Mouse (Mus musculus): Measurements from ENCODE around the gene Dkk2.

The Dkk2 gene

GRCm38 (mm10) chr3:132125227-132125740 lies 40.2 kb downstream of the Dkk2 start:
- DNase-seq: no peak

- no peak for DNase-seq
These were observed 44.7 kb downstream of the Dkk2 start for GRCm38 (mm10) chr3:132129730-132130274.

GRCm38 (mm10) chr3:132130781-132131180 lies 45.7 kb downstream of the Dkk2 start:
- no peak for DNase-seq

- no peak for DNase-seq
These were observed 46.8 kb downstream of the Dkk2 start for GRCm38 (mm10) chr3:132131939-132132338.

- no peak for DNase-seq
These were observed 49.4 kb downstream of the Dkk2 start for GRCm38 (mm10) chr3:132134502-132134901.

- DNase-seq: no peak
These were observed 52.8 kb downstream of the Dkk2 start for GRCm38 (mm10) chr3:132137802-132138378.

- DNase-seq: no peak
These were observed 55.9 kb downstream of the Dkk2 start for GRCm38 (mm10) chr3:132141031-132141430.

- no peak for DNase-seq
These were observed 64.4 kb downstream of the Dkk2 start for GRCm38 (mm10) chr3:132149446-132150025.

- no peak for DNase-seq
These were observed 73.7 kb downstream of the Dkk2 start for GRCm38 (mm10) chr3:132158817-132159216.

GRCm38 (mm10) chr3:132168911-132169310 lies 83.8 kb downstream of the Dkk2 start:
- DNase-seq: no peak

- no peak for DNase-seq
These were observed 101.9 kb downstream of the Dkk2 start for GRCm38 (mm10) chr3:132186888-132187552.

GRCm38 (mm10) chr3:132201950-132202349 lies 116.9 kb downstream of the Dkk2 start:
- DNase-seq: no peak

- DNase-seq: no peak
These were observed 117.6 kb downstream of the Dkk2 start for GRCm38 (mm10) chr3:132202665-132203064.

- no peak for DNase-seq
These were observed 122.4 kb downstream of the Dkk2 start for GRCm38 (mm10) chr3:132207469-132207868.

GRCm38 (mm10) chr3:132211260-132211659 lies 126.2 kb downstream of the Dkk2 start:
- no peak for DNase-seq

- no peak for DNase-seq
These were observed 134.9 kb downstream of the Dkk2 start for GRCm38 (mm10) chr3:132219977-132220487.

- no peak for DNase-seq
These were observed 142.5 kb downstream of the Dkk2 start for GRCm38 (mm10) chr3:132227622-132228021.
